Mouse (Mus musculus) activated CD4-positive, CD25-positive, alpha-beta regulatory T cell, adult 9 weeks (primary cell): ENCODE data around the gene 2200002D01Rik. TPM values are rescaled to one million over a fixed set of nuclear protein-coding genes. Genes with fewer than 3 reads are reported as not detected.

Experiments
- polyA plus RNA-seq: library from polyadenylated mRNA; unstranded; fragments of 100-300 nt; shearing (Covaris generic); gene quantifications from one replicate; pipeline ENCODE4 v1.2.1, GENCODE M21; 2017

2200002D01Rik gene
- polyA plus RNA-seq, result 1.8 TPM

GRCm38 (mm10) chr7:29248261-29248841 is at the start of gene 2200002D01Rik:
2200002D01Rik (minus strand) TSS chr7:29248466.

DNA sequence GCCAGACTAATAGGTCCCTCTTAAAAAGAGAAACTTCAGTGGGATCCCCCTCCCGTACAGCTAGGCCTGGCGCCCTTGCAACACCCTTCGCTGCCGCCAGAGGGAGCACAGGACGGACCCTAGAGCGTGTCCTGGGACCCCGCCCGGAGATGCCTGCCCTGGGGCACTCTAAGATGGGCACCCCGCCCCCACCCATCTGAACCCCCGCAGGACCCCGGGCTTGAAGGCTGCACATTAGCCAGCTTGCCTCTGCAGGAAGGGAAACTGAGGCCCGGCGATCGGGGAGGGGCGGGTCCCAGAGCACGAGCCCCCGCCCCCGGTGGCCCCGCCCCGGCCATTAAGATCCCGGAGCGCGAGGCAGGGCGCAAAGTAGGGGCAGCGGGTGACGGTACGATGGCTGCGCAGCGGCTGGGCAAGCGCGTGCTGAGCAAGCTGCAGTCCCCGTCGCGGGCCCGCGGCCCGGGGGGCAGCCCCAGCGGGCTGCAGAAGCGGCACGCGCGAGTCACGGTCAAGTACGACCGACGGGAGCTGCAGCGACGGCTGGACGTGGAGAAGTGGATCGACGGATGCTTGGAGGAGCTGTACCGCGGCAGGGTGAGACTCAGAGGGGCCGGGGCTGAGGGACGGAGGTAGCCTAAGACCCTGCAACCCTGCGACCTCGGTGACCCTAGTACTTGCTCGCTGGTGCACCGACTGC is 40.8 kb upstream of the 2200002D01Rik start, which contains the start of gene Ppp1r14a:
TSS of gene Ppp1r14a (plus strand) at position 367 of the 697 bp plus-strand sequence.

DNA sequence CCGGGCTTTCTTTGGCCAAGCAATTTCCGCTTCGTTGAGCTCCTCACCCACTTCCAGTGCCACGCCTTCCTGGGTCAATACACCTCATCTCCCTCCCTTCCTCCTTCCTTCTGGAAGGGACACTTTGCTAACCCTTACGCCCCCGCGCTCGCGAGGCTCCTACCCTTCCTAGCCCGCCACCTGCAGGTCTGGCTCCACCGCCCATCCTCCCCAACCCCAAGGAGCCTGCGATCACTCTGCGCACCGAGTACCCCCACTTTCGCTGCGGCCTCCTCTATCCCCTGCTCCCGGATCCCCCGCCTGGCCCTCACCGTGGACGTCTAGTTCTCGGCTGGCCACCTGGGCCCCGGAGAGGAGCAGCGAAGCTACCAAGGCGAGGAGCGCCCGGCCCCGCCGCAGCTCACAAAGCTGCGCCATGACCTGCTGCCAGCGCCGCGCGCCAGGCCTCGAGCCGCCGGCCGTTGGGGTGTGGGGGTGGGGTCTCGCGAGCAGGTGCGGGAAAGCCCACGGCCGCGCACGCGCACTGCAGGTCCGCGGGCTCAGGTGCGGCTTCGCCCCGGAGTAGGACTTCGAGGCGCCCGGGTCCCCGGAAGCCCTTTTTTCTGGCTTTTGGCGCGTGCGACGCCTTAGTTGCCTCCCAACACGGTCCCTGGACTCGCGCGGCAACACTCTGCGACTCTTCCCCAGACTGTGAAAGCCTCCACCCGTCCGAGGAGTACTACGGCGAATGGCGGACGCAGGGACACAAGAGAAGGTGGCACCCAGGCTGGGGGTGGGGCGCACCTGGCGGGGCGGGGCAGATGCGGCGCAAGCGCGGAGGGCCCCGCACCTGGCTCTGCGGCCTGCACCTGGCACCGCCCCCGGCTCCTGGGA is 33.2 kb upstream of the 2200002D01Rik start, which contains the start of gene Spint2:
TSS of gene Spint2 (minus strand) at position 712 of the 873 bp plus-strand sequence.

DNA sequence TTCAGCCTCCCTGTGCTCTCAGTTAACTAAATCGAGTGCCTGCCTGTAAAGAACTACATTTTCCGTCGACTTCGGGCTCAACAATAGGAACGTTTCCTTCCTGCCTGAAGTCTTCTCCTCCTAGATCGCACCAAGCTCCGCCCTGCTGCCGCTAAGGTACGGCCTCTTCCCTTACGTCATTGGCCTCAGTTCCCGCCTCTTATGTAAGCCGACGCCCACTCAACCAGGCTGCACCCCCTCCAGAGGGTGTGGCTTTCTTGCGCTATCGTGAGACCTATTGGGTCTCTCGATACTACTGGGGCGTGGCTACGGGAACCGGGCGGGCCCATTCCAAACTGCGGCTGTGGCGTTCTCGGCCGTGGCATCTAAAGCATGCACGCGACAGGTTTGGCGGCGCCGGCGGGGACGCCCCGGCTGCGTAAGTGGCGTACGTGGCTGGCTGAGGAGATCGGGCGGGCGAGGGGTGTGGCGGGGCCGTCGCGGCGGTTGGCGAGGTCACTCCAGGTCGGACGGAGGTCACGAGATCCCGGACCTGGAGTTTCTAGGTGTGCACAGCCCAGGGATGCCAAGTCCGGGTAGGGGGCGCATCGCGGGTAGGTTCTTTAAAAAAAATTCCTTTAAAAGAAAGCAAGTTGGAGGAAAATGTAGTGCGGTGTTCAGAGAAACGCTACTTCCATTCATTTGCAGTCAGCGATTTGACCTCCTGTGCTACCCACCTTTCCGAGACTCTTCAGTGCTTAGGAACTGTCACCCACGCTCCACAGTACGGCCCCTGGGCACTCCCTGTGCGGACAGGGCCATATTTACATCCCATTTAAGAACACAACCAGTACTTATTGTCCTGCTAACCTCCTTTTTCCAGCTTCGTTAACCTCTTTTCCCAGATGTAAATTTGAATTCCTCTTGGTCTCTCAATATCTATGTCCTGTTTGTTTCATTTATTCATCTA is 10.0 kb downstream of the 2200002D01Rik start, which contains the start of gene Yif1b:
TSS of gene Yif1b (plus strand) at position 311 of the 949 bp plus-strand sequence.

GRCm38 (mm10) chr7:29232247-29233013 is 15.8 kb downstream of the 2200002D01Rik start, which contains the start of gene Kcnk6:
Kcnk6 (minus strand) TSS chr7:29232515.

GRCm38 (mm10) chr7:29213675-29214082 is 34.6 kb downstream of the 2200002D01Rik start, which contains the start of gene Catsperg1:
Catsperg1 (minus strand) TSS chr7:29214035.

Other genes starting within 250 kb of the 2200002D01Rik start
- gene Ryr1, start 123.3 kb downstream of the 2200002D01Rik start, polyA plus RNA-seq, result 0.10 TPM
- 1.3 TPM for gene Rasgrp4, start 113.6 kb downstream of the 2200002D01Rik start, polyA plus RNA-seq
- gene Fam98c, start 92.2 kb downstream of the 2200002D01Rik start, polyA plus RNA-seq, result 11.8 TPM
- gene Ggn, start 78.3 kb downstream of the 2200002D01Rik start, polyA plus RNA-seq, result not detected
- gene Spred3, start 78.1 kb downstream of the 2200002D01Rik start, polyA plus RNA-seq, result not detected
- 270 TPM for gene Psmd8, start 67.8 kb downstream of the 2200002D01Rik start, polyA plus RNA-seq
- 0.79 TPM for gene Catsperg1, start 34.4 kb downstream of the 2200002D01Rik start, polyA plus RNA-seq
- 1.5 TPM for gene Kcnk6, start 16.0 kb downstream of the 2200002D01Rik start, polyA plus RNA-seq
- gene Yif1b, start 10.1 kb downstream of the 2200002D01Rik start, polyA plus RNA-seq, result 66.7 TPM
- gene Spint2, start 33.4 kb upstream of the 2200002D01Rik start, polyA plus RNA-seq, result 68.0 TPM
- gene Ppp1r14a, start 40.8 kb upstream of the 2200002D01Rik start, polyA plus RNA-seq, result not detected
- not detected for gene Dpf1, start 55.5 kb upstream of the 2200002D01Rik start, polyA plus RNA-seq